Mouse (Mus musculus) hindbrain, embryonic 11.5 days (tissue): ENCODE measurements around the gene Myo1b. TPM values are rescaled to one million over a fixed set of nuclear protein-coding genes. Genes with fewer than 3 reads are reported as not detected.

Experiments
- ATAC-seq: fragments of 200-750 bp; cut with Nextera tagmentation; 2 replicates; pipeline ENCODE4 v1.8.0; 2017; ENCODE audit warnings: mild to moderate bottlenecking, moderate TSS enrichment, moderate library complexity; ENCODE audit not compliant: low FRiP score
- DNase-seq: peaks from one replicate; pipeline ENCODE4 v3.0.0-alpha.2; 2015; ENCODE audit warnings: low spot score
- H3K27ac ChIP-seq: fragments of 300-500 bp; sonication (generic); 2 replicates; pipeline ENCODE4 v1.5.1; 2014; ENCODE audit warnings: mild to moderate bottlenecking, low read depth, low read length
- H3K27me3 ChIP-seq: fragments of 300-500 bp; sonication (generic); 2 replicates; pipeline ENCODE4 v1.6.1; 2014; ENCODE audit warnings: mild to moderate bottlenecking, low read length, moderate library complexity, mixed read lengths; ENCODE audit not compliant: control insufficient read depth, insufficient read depth
- H3K36me3 ChIP-seq: fragments of 300-500 bp; sonication (generic); 2 replicates; pipeline ENCODE4 v1.6.1; 2014; ENCODE audit warnings: mild to moderate bottlenecking, low read length, moderate library complexity, mixed read lengths; ENCODE audit not compliant: control insufficient read depth, insufficient read depth
- H3K4me1 ChIP-seq: fragments of 300-500 bp; sonication (generic); replicated peaks from 2 replicates; pipeline ENCODE4 v1.6.1; 2014; ENCODE audit warnings: low read length, mixed read lengths; ENCODE audit not compliant: control insufficient read depth, insufficient read depth
- H3K4me2 ChIP-seq: fragments of 300-500 bp; sonication (generic); replicated peaks from 2 replicates; pipeline ENCODE4 v1.6.1; 2014; ENCODE audit warnings: mild to moderate bottlenecking, low read depth, low read length
- H3K4me3 ChIP-seq: fragments of 300-500 bp; sonication (generic); 2 replicates; pipeline ENCODE4 v1.5.1; 2014; ENCODE audit warnings: low read depth, low read length
- H3K9ac ChIP-seq: fragments of 300-500 bp; sonication (generic); 2 replicates; pipeline ENCODE4 v1.6.1; 2014; ENCODE audit warnings: low read depth, low read length
- H3K9me3 ChIP-seq: fragments of 300-500 bp; sonication (generic); 2 replicates; pipeline ENCODE4 v1.6.1; 2016; ENCODE audit warnings: low read length; ENCODE audit not compliant: control insufficient read depth
- WGBS: fragments of 180-500 bp; shearing (Covaris S2); extraction: QIAGEN DNeasy Blood & Tissue Kit; methylation state at CpG from one replicate; pipeline ENCODE4 v1.1.7; 2014; 5-methylcytosine and 5-hydroxymethylcytosine counted together
- polyA plus RNA-seq: library from polyadenylated mRNA; unstranded; fragments of >200 nt; fragmentation: Nextera tagmentation; extraction: Ambion mirVana; gene quantifications from 2 replicates; pipeline ENCODE4 v1.2.1, GENCODE M21; 2014

Myo1b gene
- polyA plus RNA-seq, 1 experiment from 2014 or later: 156 TPM

- ATAC-seq (no peak), DNase-seq (no peak)
- Histone ChIP-seq H3K36me3 (no peaks in the 10 kb centered on the region), H3K27me3 (no peaks in the 10 kb centered on the region), H3K4me1 (no peaks in the 10 kb centered on the region), H3K9ac (no peak overlapping the region), H3K4me2 (no peak overlapping the region), H3K4me3 (no peak overlapping the region), H3K27ac (no peak overlapping the region), H3K9me3 (no peaks in the 10 kb centered on the region)
- 71% methylated on average over 8 of the region's 8 CpGs for WGBS
These were observed 66.2 kb downstream of the Myo1b start for GRCm38 (mm10) chr1:51849570-51850211.

GRCm38 (mm10) chr1:51845264-51846036 is 70.4 kb downstream of the Myo1b start:
- Histone ChIP-seq H3K36me3 (no peaks in the 10 kb centered on the region), H3K4me3 (no peak overlapping the region), H3K4me1 (no peaks in the 10 kb centered on the region), H3K27ac (no peak overlapping the region), H3K27me3 (no peaks in the 10 kb centered on the region), H3K9me3 (no peaks in the 10 kb centered on the region), H3K4me2 (no peak overlapping the region), H3K9ac (no peak overlapping the region)
- ATAC-seq: no peak
- WGBS: 86% methylated on average over 2 of the region's 2 CpGs
- no peak for DNase-seq

- ATAC-seq: no peak
These were observed 77.8 kb downstream of the Myo1b start for GRCm38 (mm10) chr1:51837845-51838623.

GRCm38 (mm10) chr1:51837311-51837710 is 78.6 kb downstream of the Myo1b start:
- Histone ChIP-seq H3K9ac (no peak overlapping the region), H3K4me1 (no peaks in the 10 kb centered on the region; the same call in 1 of the 2 replicates), H3K27ac (no peak overlapping the region), H3K36me3 (0 out of 2 replicates have a peak, but pooled peaks cover 2% of the 10 kb centered on the region), H3K9me3 (no peaks in the 10 kb centered on the region), H3K4me2 (no peak overlapping the region), H3K27me3 (no peaks in the 10 kb centered on the region), H3K4me3 (no peak overlapping the region)
- 74% methylated on average over 4 of the region's 4 CpGs for WGBS
- ATAC-seq (no peak), DNase-seq (no peak)

More at GRCm38 (mm10) chr1:51837845-51838623, 77.8 kb downstream of the Myo1b start:
- no peak overlapping the region for H3K9ac ChIP-seq
- H3K4me1 ChIP-seq: no peaks in the 10 kb centered on the region; the same call in 1 of the 2 replicates
- no peaks in the 10 kb centered on the region for H3K27me3 ChIP-seq
- H3K4me3 ChIP-seq: no peak overlapping the region
- H3K36me3 ChIP-seq: no peaks in the 10 kb centered on the region
- DNase-seq: no peak
- H3K27ac ChIP-seq: no peak overlapping the region
- no peak overlapping the region for H3K4me2 ChIP-seq
- WGBS: 86% methylated on average over 11 of the region's 11 CpGs
- no peaks in the 10 kb centered on the region for H3K9me3 ChIP-seq

GRCm38 (mm10) chr1:51835795-51836194 is 80.1 kb downstream of the Myo1b start:
- 68% methylated on average over 8 of the region's 8 CpGs for WGBS
- Histone ChIP-seq H3K4me3 (no peak overlapping the region), H3K27me3 (no peaks in the 10 kb centered on the region), H3K4me1 (no peaks in the 10 kb centered on the region; the same call in 1 of the 2 replicates), H3K9ac (no peak overlapping the region), H3K27ac (no peak overlapping the region), H3K9me3 (no peaks in the 10 kb centered on the region), H3K4me2 (no peak overlapping the region), H3K36me3 (0 out of 2 replicates have a peak, but pooled peaks cover 2% of the 10 kb centered on the region)
- DNase-seq (no peak), ATAC-seq (no peak)

- 71% methylated on average over 3 of the region's 3 CpGs for WGBS
- H3K4me2 ChIP-seq: no peak overlapping the region
- no peaks in the 10 kb centered on the region for H3K27me3 ChIP-seq
- no peak for ATAC-seq
- no peaks in the 10 kb centered on the region; the same call in 1 of the 2 replicates for H3K4me1 ChIP-seq
- 0 out of 2 replicates have a peak, but pooled peaks cover 2% of the 10 kb centered on the region for H3K36me3 ChIP-seq
- H3K9me3 ChIP-seq: no peaks in the 10 kb centered on the region
- H3K4me3 ChIP-seq: no peak overlapping the region
- H3K9ac ChIP-seq: no peak overlapping the region
- H3K27ac ChIP-seq: no peak overlapping the region
- DNase-seq: no peak
These were observed 81.8 kb downstream of the Myo1b start for GRCm38 (mm10) chr1:51834072-51834471.

- 93% methylated on average over 9 of the region's 9 CpGs for WGBS
These were observed 86.5 kb downstream of the Myo1b start for GRCm38 (mm10) chr1:51829353-51829752.

GRCm38 (mm10) chr1:51822531-51822930 is 93.3 kb downstream of the Myo1b start:
- Histone ChIP-seq H3K9me3 (no peaks in the 10 kb centered on the region), H3K4me3 (no peak overlapping the region), H3K36me3 (no peaks in the 10 kb centered on the region; the same call in 1 of the 2 replicates), H3K4me1 (no peaks in the 10 kb centered on the region), H3K4me2 (no peak overlapping the region), H3K9ac (no peak overlapping the region), H3K27ac (no peak overlapping the region), H3K27me3 (no peaks in the 10 kb centered on the region)
- ATAC-seq (no peak), DNase-seq (no peak)
- WGBS: 84% methylated on average over 4 of the region's 4 CpGs

More at GRCm38 (mm10) chr1:51829353-51829752, 86.5 kb downstream of the Myo1b start:
- no peak overlapping the region for H3K4me3 ChIP-seq
- no peaks in the 10 kb centered on the region for H3K27me3 ChIP-seq
- no peaks in the 10 kb centered on the region for H3K9me3 ChIP-seq
- no peak for DNase-seq
- H3K4me1 ChIP-seq: no peaks in the 10 kb centered on the region
- 0 out of 2 replicates have a peak, but pooled peaks cover 2% of the 10 kb centered on the region for H3K36me3 ChIP-seq
- no peak overlapping the region for H3K9ac ChIP-seq
- H3K27ac ChIP-seq: no peak overlapping the region
- no peak overlapping the region for H3K4me2 ChIP-seq
- ATAC-seq: no peak
